Mouse (Mus musculus) right cerebral cortex, postnatal 14 days (tissue): ENCODE results near the gene Banf2.
A peak's percentile ranks its signal among the peaks of the same experiment; 100 is the strongest.

ENCODE experiments used
- DNase-seq: peaks from one replicate; pipeline ENCODE4 v3.0.0; 2022

Gene Banf2

GRCm38 (mm10) chr2:144107810-144108209 lies 75.0 kb downstream of the Banf2 start:
- no peak for DNase-seq

- DNase-seq, result no peak
These were observed 75.5 kb downstream of the Banf2 start for GRCm38 (mm10) chr2:144108376-144108775.

- DNase-seq, result no peak
These were observed 79.1 kb downstream of the Banf2 start for GRCm38 (mm10) chr2:144111966-144112365.

GRCm38 (mm10) chr2:144112666-144113065 lies 79.8 kb downstream of the Banf2 start:
- DNase-seq, result no peak

- DNase-seq, result no peak
These were observed 85.2 kb downstream of the Banf2 start for GRCm38 (mm10) chr2:144118061-144118460.

- peak; percentile 26 for DNase-seq
These were observed 87.4 kb downstream of the Banf2 start for GRCm38 (mm10) chr2:144120186-144120823.

- no peak for DNase-seq
These were observed 89.2 kb downstream of the Banf2 start for GRCm38 (mm10) chr2:144122068-144122467.
